Mouse (Mus musculus) CH12.LX (cell line): ENCODE results near the gene Snrk. TPM values are rescaled to one million over a fixed set of nuclear protein-coding genes. Genes with fewer than 3 reads are reported as not detected.

Experiments used
- DNase-seq: peaks from one replicate; pipeline ENCODE4 v3.0.0-alpha.2; 2013; ENCODE audit errors: extremely low read depth
- H3K27ac ChIP-seq: 2 replicates; pipeline ENCODE4 v1.5.1; 2012; ENCODE audit warnings: low read depth, mild to moderate bottlenecking, control low read depth, moderate library complexity; ENCODE audit not compliant: insufficient read depth
- H3K27me3 ChIP-seq: replicated peaks from 2 replicates; pipeline ENCODE3; 2012; ENCODE audit warnings: inconsistent platforms
- H3K36me3 ChIP-seq, 2 experiments: replicated peaks in 1 of 2; 2 replicates each; pipeline versions ENCODE3 to v1.6.1; 2012; ENCODE audit warnings: inconsistent platforms in 1 of 2, low read length in 1 of 2, mild to moderate bottlenecking in 1 of 2, mixed read lengths in 1 of 2, moderate library complexity in 1 of 2; ENCODE audit not compliant: control insufficient read depth in 1 of 2, insufficient read depth in 1 of 2
- H3K4me1 ChIP-seq, 2 experiments: 2 replicates each; pipeline ENCODE4 v1.6.1; 2012; ENCODE audit warnings: inconsistent platforms in 1 of 2, moderate library complexity in 1 of 2; ENCODE audit not compliant: insufficient read depth in 2 of 2, control insufficient read depth in 1 of 2
- H3K4me2 ChIP-seq: 2 replicates; pipeline ENCODE4 v1.6.1; 2012; ENCODE audit warnings: low read depth, mild to moderate bottlenecking, control low read depth; ENCODE audit not compliant: poor library complexity, insufficient read depth, severe bottlenecking
- H3K4me3 ChIP-seq, 3 experiments: fragments of 150-350 bp in 1 of 3; sonication (generic) in 1 of 3; replicated peaks in 1 of 3; 2 replicates each; pipeline versions ENCODE3 to v1.5.1; 2011 to 2012; ENCODE audit warnings: low read depth in 2 of 3, low read length in 2 of 3, mild to moderate bottlenecking in 2 of 3, moderate library complexity in 2 of 3, control low read depth in 1 of 3, improper control_type of control experiment in 1 of 3, inconsistent platforms in 1 of 3, mixed read lengths in 1 of 3; ENCODE audit not compliant: poor library complexity in 1 of 3
- H3K79me2 ChIP-seq: replicated peaks from 2 replicates; pipeline ENCODE4 v1.6.1; 2012; ENCODE audit warnings: mild to moderate bottlenecking, moderate library complexity; ENCODE audit not compliant: control insufficient read depth, poor library complexity, insufficient read depth, severe bottlenecking; ENCODE audit errors: extremely low read depth
- H3K9ac ChIP-seq: 2 replicates; pipeline ENCODE4 v1.6.1; 2012; ENCODE audit warnings: low read depth, mild to moderate bottlenecking, control low read depth, moderate library complexity; ENCODE audit not compliant: insufficient read depth
- H3K9me3 ChIP-seq: replicated peaks from 2 replicates; pipeline ENCODE3; 2012; ENCODE audit warnings: low read length, inconsistent platforms, mixed read lengths
- CHD1 ChIP-seq: IDR thresholded peaks from 2 replicates; pipeline ENCODE4 v1.6.1; 2012; ENCODE audit warnings: low read depth, low read length, improper control_type of control experiment, inconsistent platforms
- CHD2 ChIP-seq: IDR thresholded peaks from 2 replicates; pipeline ENCODE4 v1.6.1; 2011; ENCODE audit warnings: low read length, improper control_type of control experiment
- E2F4 ChIP-seq: IDR thresholded peaks from 2 replicates; pipeline ENCODE4 v1.6.1; 2011; ENCODE audit warnings: low read depth, low read length, improper control_type of control experiment; ENCODE audit not compliant: insufficient replicate concordance
- EP300 ChIP-seq: IDR thresholded peaks from 2 replicates; pipeline ENCODE4 v1.6.1; 2011; ENCODE audit warnings: low read length, improper control_type of control experiment
- ETS1 ChIP-seq: conservative IDR thresholded peaks from 2 replicates; pipeline ENCODE4 v1.6.1; 2012; ENCODE audit warnings: low read depth, mild to moderate bottlenecking, inconsistent platforms, low read length, improper control_type of control experiment, moderate library complexity
- JUND ChIP-seq: conservative IDR thresholded peaks from 2 replicates; pipeline ENCODE4 v1.6.1; 2011; ENCODE audit warnings: low read depth, low read length, improper control_type of control experiment
- MAX ChIP-seq: IDR thresholded peaks from 2 replicates; pipeline ENCODE4 v1.6.1; 2011; ENCODE audit warnings: low read length, improper control_type of control experiment
- MEF2A ChIP-seq: IDR thresholded peaks from 2 replicates; pipeline ENCODE4 v1.6.1; 2014; ENCODE audit warnings: low read depth, mild to moderate bottlenecking, inconsistent platforms, low read length, improper control_type of control experiment, borderline replicate concordance
- MYC ChIP-seq: IDR thresholded peaks from 2 replicates; pipeline ENCODE4 v1.6.1; 2011; ENCODE audit warnings: low read depth, mild to moderate bottlenecking, improper control_type of control experiment, low read length
- NRF1 ChIP-seq: IDR thresholded peaks from 2 replicates; pipeline ENCODE4 v1.6.1; 2014; ENCODE audit warnings: low read depth, mild to moderate bottlenecking, inconsistent platforms, low read length, improper control_type of control experiment, moderate library complexity
- POLR2A ChIP-seq: IDR thresholded peaks from 2 replicates; pipeline ENCODE4 v1.6.1; 2011; ENCODE audit warnings: low read depth, mild to moderate bottlenecking, improper control_type of control experiment, low read length
- RCOR1 ChIP-seq: conservative IDR thresholded peaks from 2 replicates; pipeline ENCODE4 v1.6.1; 2012; ENCODE audit warnings: low read depth, mild to moderate bottlenecking, inconsistent platforms, low read length, improper control_type of control experiment
- SMC3 ChIP-seq: IDR thresholded peaks from 2 replicates; pipeline ENCODE4 v1.6.1; 2011; ENCODE audit warnings: low read depth, low read length, improper control_type of control experiment
- TBP ChIP-seq: conservative IDR thresholded peaks from 2 replicates; pipeline ENCODE4 v1.6.1; 2011; ENCODE audit warnings: low read depth, low read length, improper control_type of control experiment
- UBTF ChIP-seq: IDR thresholded peaks from 2 replicates; pipeline ENCODE4 v1.6.1; 2012; ENCODE audit warnings: low read depth, mild to moderate bottlenecking, inconsistent platforms, low read length, improper control_type of control experiment, moderate library complexity
- USF2 ChIP-seq: conservative IDR thresholded peaks from 2 replicates; pipeline ENCODE4 v1.6.1; 2011; ENCODE audit warnings: low read depth, low read length, improper control_type of control experiment
- ZMIZ1 ChIP-seq: IDR thresholded peaks from 2 replicates; pipeline ENCODE4 v1.6.1; 2012; ENCODE audit warnings: low read depth, mild to moderate bottlenecking, inconsistent platforms, low read length, improper control_type of control experiment
- ZNF384 ChIP-seq: IDR thresholded peaks from 2 replicates; pipeline ENCODE4 v1.6.1; 2012; ENCODE audit warnings: low read depth, low read length, improper control_type of control experiment, inconsistent platforms
- dilution Hi-C: fragments of 300-500 bp; cut with MboI; formaldehyde crosslinking; loops from 2 replicates; pipeline ENCODE4 v1.14.3; 2020; ENCODE audit warnings: low sequenced_read_pairs; ENCODE audit not compliant: extremely low pct_unique_long_range_greater_than_20kb, extremely low pct_ligation_motif_present
- in situ Hi-C: fragments of 300-500 bp; cut with MboI; formaldehyde crosslinking; loops from 3 replicates; pipeline ENCODE4 v1.14.3; 2019; ENCODE audit warnings: low sequenced_read_pairs, low pct_ligation_motif_present, low pct_unique_long_range_greater_than_20kb, mixed read lengths
- polyA plus RNA-seq: library from polyadenylated mRNA; unstranded; fragments of >175 nt; gene quantifications from 2 replicates; pipeline ENCODE4 v1.2.1, GENCODE M21; 2012; ENCODE audit warnings: low read depth; ENCODE audit not compliant: insufficient read length
- total RNA-seq, 2 experiments: library from RNA; depleted of rRNA; stranded (reverse); fragments of 300-350 nt in 1 of 2; fragments of >200 nt in 1 of 2; gene quantifications; 2 replicates each; pipeline ENCODE4 v1.2.3; 2012 to 2014

Snrk gene
- total and polyA plus RNA-seq, 3 experiments: 6.1 to 13.1 (median 7.0) TPM

DNA sequence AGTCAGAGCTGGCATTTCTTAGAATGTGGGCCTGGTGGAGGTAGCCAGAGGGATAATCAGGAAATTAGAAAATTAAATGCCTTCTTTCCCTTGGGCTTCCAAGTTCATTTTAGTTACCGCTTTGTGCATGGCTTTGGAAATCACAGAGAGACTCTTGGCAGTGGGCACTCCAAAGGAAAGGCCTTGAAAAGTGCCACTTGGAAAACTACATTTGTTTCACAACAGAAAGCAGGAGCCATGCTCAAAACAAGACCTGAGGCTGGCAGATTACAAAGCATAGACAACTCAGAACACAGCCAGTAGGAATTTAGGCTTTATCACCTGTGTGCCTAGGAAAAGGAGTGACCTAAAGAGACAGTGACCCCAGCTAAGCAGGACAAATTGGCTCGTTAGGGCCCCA lies 49.4 kb upstream of the Snrk start:
- no peaks in the 10 kb centered on the region for H3K79me2 ChIP-seq
- H3K4me2 ChIP-seq: no peak overlapping the region
- in situ Hi-C loops: no loop called here
- no peaks in the 10 kb centered on the region for H3K36me3 ChIP-seq
- no peak for TF ChIP-seq SMC3
- TF ChIP-seq TBP: no peak
- no peaks in the 10 kb centered on the region for H3K9me3 ChIP-seq
- H3K27me3 ChIP-seq: peaks cover 7% of the 10 kb centered on the region
- dilution Hi-C loops: no loop called here
- no peak overlapping the region for H3K4me3 ChIP-seq
- H3K27ac ChIP-seq: no peak overlapping the region
- H3K9ac ChIP-seq: no peak overlapping the region
- no peaks in the 10 kb centered on the region for H3K4me1 ChIP-seq
- DNase-seq: no peak

GRCm38 (mm10) chr9:122069560-122070174 lies 47.4 kb upstream of the Snrk start:
- no peak overlapping the region for H3K4me3 ChIP-seq
- H3K27ac ChIP-seq: no peak overlapping the region
- in situ Hi-C loops (no loop called here), dilution Hi-C loops (no loop called here)
- H3K36me3 ChIP-seq: no peaks in the 10 kb centered on the region
- no peaks in the 10 kb centered on the region for H3K9me3 ChIP-seq
- peaks cover 3% of the 10 kb centered on the region for H3K27me3 ChIP-seq
- DNase-seq: no peak
- no peak overlapping the region for H3K4me2 ChIP-seq
- TF ChIP-seq CHD1 (no peak), NRF1 (no peak), E2F4 (no peak), MYC (no peak), ZMIZ1 (no peak), MEF2A (no peak), ZNF384 (no peak), CHD2 (no peak), MAX (no peak), UBTF (no peak), EP300 (no peak), JUND (no peak), USF2 (no peak), POLR2A (no peak), RCOR1 (no peak), ETS1 (no peak)
- H3K79me2 ChIP-seq: no peaks in the 10 kb centered on the region
- no peaks in the 10 kb centered on the region; a peak in 1 of 4 replicates for H3K4me1 ChIP-seq
- H3K9ac ChIP-seq: no peak overlapping the region
